Mouse (Mus musculus) right cerebral cortex, postnatal 36 days (tissue): ENCODE measurements around the gene Rgl3.

Source experiments
- DNase-seq, 2 experiments: peaks; one replicate each; pipeline ENCODE4 v3.0.0; 2022; ENCODE audit warnings: low spot score in 2 of 2, mixed read lengths in 1 of 2

Rgl3 gene

GRCm38 (mm10) chr9:21948146-21948545 lies 41.1 kb downstream of the Rgl3 start:
- no peak for DNase-seq

GRCm38 (mm10) chr9:21947540-21948130 lies 41.6 kb downstream of the Rgl3 start:
- DNase-seq = no peak

GRCm38 (mm10) chr9:21944267-21944666 lies 45.0 kb downstream of the Rgl3 start:
- no peak for DNase-seq

- DNase-seq = no peak
These were observed 45.6 kb downstream of the Rgl3 start for GRCm38 (mm10) chr9:21943638-21944037.

GRCm38 (mm10) chr9:21943046-21943445 lies 46.2 kb downstream of the Rgl3 start:
- DNase-seq = no peak

- DNase-seq = no peak
These were observed 50.9 kb downstream of the Rgl3 start for GRCm38 (mm10) chr9:21938234-21938855.

GRCm38 (mm10) chr9:21937711-21938175 lies 51.5 kb downstream of the Rgl3 start:
- DNase-seq = peak in 1 of 2 experiments; percentile 49

- peak; percentile 98 for DNase-seq
These were observed 52.3 kb downstream of the Rgl3 start, which contains the start of gene Plppr2 for GRCm38 (mm10) chr9:21936692-21937570. Plppr2 (plus strand) TSS chr9:21937033.

GRCm38 (mm10) chr9:21935466-21936131 lies 53.6 kb downstream of the Rgl3 start:
- no peak for DNase-seq

- no peak for DNase-seq
These were observed 55.2 kb downstream of the Rgl3 start for GRCm38 (mm10) chr9:21934021-21934420.

GRCm38 (mm10) chr9:21932445-21933137 lies 56.7 kb downstream of the Rgl3 start:
- no peak for DNase-seq

- no peak for DNase-seq
These were observed 57.2 kb downstream of the Rgl3 start for GRCm38 (mm10) chr9:21932006-21932405.

- no peak for DNase-seq
These were observed 60.0 kb downstream of the Rgl3 start for GRCm38 (mm10) chr9:21929208-21929607.

GRCm38 (mm10) chr9:21927208-21927753 lies 62.0 kb downstream of the Rgl3 start, which contains the start of the genes Ccdc159 and Tmem205:
Ccdc159 (plus strand) TSS chr9:21927471.
Tmem205 (minus strand) TSS chr9:21927556.
- DNase-seq = peak; percentile 94 to 96

- no peak for DNase-seq
These were observed 62.5 kb downstream of the Rgl3 start for GRCm38 (mm10) chr9:21926784-21927183.

GRCm38 (mm10) chr9:21926155-21926554 lies 63.1 kb downstream of the Rgl3 start:
- no peak for DNase-seq

- no peak for DNase-seq
These were observed 63.7 kb downstream of the Rgl3 start for GRCm38 (mm10) chr9:21925506-21925905.

- DNase-seq = no peak
These were observed 64.2 kb downstream of the Rgl3 start for GRCm38 (mm10) chr9:21925034-21925433.

- no peak for DNase-seq
These were observed 65.2 kb downstream of the Rgl3 start for GRCm38 (mm10) chr9:21924099-21924493.

GRCm38 (mm10) chr9:21923490-21924098 lies 65.7 kb downstream of the Rgl3 start:
- no peak for DNase-seq
